Mouse (Mus musculus) kidney, postnatal 36 days (tissue): ENCODE measurements around the gene Clasrp.

Source experiments
- DNase-seq, 2 experiments: peaks; one replicate each; pipeline ENCODE4 v3.0.0; 2021 to 2022; ENCODE audit warnings: mixed read lengths in 2 of 2

Gene Clasrp

GRCm38 (mm10) chr7:19561765-19562642, 42.3 kb downstream of the Clasrp start:
- DNase-seq: peak; percentile 92 to 96

GRCm38 (mm10) chr7:19561431-19561764, 42.9 kb downstream of the Clasrp start:
- peak; percentile 39 to 62 for DNase-seq

- peak; percentile 23 to 44 for DNase-seq
Observed at GRCm38 (mm10) chr7:19560491-19561260, 43.6 kb downstream of the Clasrp start.

GRCm38 (mm10) chr7:19558965-19559364, 45.3 kb downstream of the Clasrp start:
- DNase-seq: no peak

- peak; percentile 30 to 42 for DNase-seq
Observed at GRCm38 (mm10) chr7:19557982-19558900, 46.0 kb downstream of the Clasrp start.

GRCm38 (mm10) chr7:19557086-19557485, 47.2 kb downstream of the Clasrp start:
- peak; percentile 65 to 70 for DNase-seq

GRCm38 (mm10) chr7:19554168-19554567, 50.1 kb downstream of the Clasrp start:
- DNase-seq: no peak

- no peak for DNase-seq
Observed at GRCm38 (mm10) chr7:19552443-19552842, 51.8 kb downstream of the Clasrp start.

- DNase-seq: no peak
Observed at GRCm38 (mm10) chr7:19551634-19552033, 52.7 kb downstream of the Clasrp start.

- DNase-seq: no peak
Observed at GRCm38 (mm10) chr7:19549394-19549793, 54.9 kb downstream of the Clasrp start.

- no peak for DNase-seq
Observed at GRCm38 (mm10) chr7:19547344-19547969, 56.8 kb downstream of the Clasrp start.

GRCm38 (mm10) chr7:19546007-19546406, 58.3 kb downstream of the Clasrp start:
- no peak for DNase-seq

GRCm38 (mm10) chr7:19543584-19543983, 60.7 kb downstream of the Clasrp start:
- peak in 1 of 2 experiments; percentile 46 for DNase-seq

- DNase-seq: peak in 1 of 2 experiments; percentile 35
Observed at GRCm38 (mm10) chr7:19542155-19542691, 62.1 kb downstream of the Clasrp start.

GRCm38 (mm10) chr7:19541681-19542154, 62.6 kb downstream of the Clasrp start:
- no peak for DNase-seq

GRCm38 (mm10) chr7:19540771-19541566, 63.3 kb downstream of the Clasrp start:
- DNase-seq: peak in 1 of 2 experiments; percentile 43

GRCm38 (mm10) chr7:19534676-19535075, 69.6 kb downstream of the Clasrp start:
- DNase-seq: no peak

GRCm38 (mm10) chr7:19532240-19532639, 72.0 kb downstream of the Clasrp start:
- no peak for DNase-seq

GRCm38 (mm10) chr7:19531077-19531476, 73.2 kb downstream of the Clasrp start:
- no peak for DNase-seq
